Mouse (Mus musculus): ENCODE measurements around the gene Nxph4.

GRCm38 (mm10) chr10:127520714-127521357, 13.5 kb downstream of the Nxph4 start:
- no peak for TF ChIP-seq POLR2A (IDR thresholded peaks at IDR 0.05; ENCODE audit: borderline replicate concordance, low read depth, low read length)
- no peak for TF ChIP-seq CTCF (IDR thresholded peaks at IDR 0.05; ENCODE audit: low read depth, low read length)

All from bone marrow macrophage, adult 2 months (primary cell).